ENCODE assay signal across 33 mouse cellular contexts in genomic region chr13:58411073-58411472, GRCm38 (mm10). TPM values are rescaled to one million over a fixed set of nuclear protein-coding genes. Genes with fewer than 3 reads are reported as not detected.
"Had no signal": no experiment of that assay in that cellular context is flagged by ENCODE, and none has a peak within 500 bp of the region (broad histone marks: within the 10 kb centered on the region; RNA-seq: fewer than 3 reads in every experiment).

No protein-coding gene starts in this region.

- DNase-seq: left cerebral cortex, postnatal 4 days; liver; liver, embryonic 13.5 days; lung, adult 18-20 months; lung, adult 2 months; lung, embryonic 14.5 days; lung, postnatal 10 days; lung, postnatal 14 days; lung, postnatal 36 days; lung, postnatal 4 days; midbrain, embryonic 14.5 days had no signal

- H3K4me1 ChIP-seq: limb, embryonic 12.5 days; limb, embryonic 15.5 days; liver, embryonic 15.5 days; lung, embryonic 15.5 days; megakaryocyte, embryonic 14.5 days; midbrain, embryonic 10.5 days; midbrain, embryonic 12.5 days; midbrain, embryonic 13.5 days; midbrain, embryonic 15.5 days had no signal

- H3K4me2 ChIP-seq: limb, embryonic 12.5 days; limb, embryonic 13.5 days; limb, embryonic 15.5 days; liver, embryonic 11.5 days; liver, embryonic 12.5 days; liver, embryonic 13.5 days; liver, embryonic 15.5 days; lung, embryonic 14.5 days; lung, embryonic 15.5 days; midbrain, embryonic 11.5 days; midbrain, embryonic 12.5 days; midbrain, embryonic 13.5 days; midbrain, embryonic 15.5 days had no signal

- H3K9ac ChIP-seq: limb, embryonic 12.5 days; limb, embryonic 13.5 days; limb, embryonic 15.5 days; liver, embryonic 12.5 days; liver, embryonic 13.5 days; liver, embryonic 14.5 days; liver, embryonic 15.5 days; lung, embryonic 14.5 days; lung, embryonic 15.5 days; midbrain, embryonic 12.5 days; midbrain, embryonic 13.5 days; midbrain, embryonic 15.5 days had no signal

- H3K27me3 ChIP-seq: limb, embryonic 12.5 days; limb, embryonic 13.5 days; limb, embryonic 15.5 days; liver, embryonic 12.5 days; liver, embryonic 13.5 days; liver, embryonic 15.5 days; lung, embryonic 15.5 days; megakaryocyte, embryonic 14.5 days; midbrain, embryonic 12.5 days; midbrain, embryonic 13.5 days; midbrain, embryonic 15.5 days had no signal

- H3K9me3 ChIP-seq: limb, embryonic 10.5 days; limb, embryonic 15.5 days; liver, embryonic 15.5 days; lung, embryonic 15.5 days; midbrain, embryonic 12.5 days; midbrain, embryonic 15.5 days had no signal

- H3K36me3 ChIP-seq: midbrain, embryonic 15.5 days had no signal

- H3K27ac ChIP-seq: left cerebral cortex, adult 2 months; limb, embryonic 10.5 days; limb, embryonic 12.5 days; limb, embryonic 13.5 days; limb, embryonic 15.5 days; liver, embryonic 12.5 days; liver, embryonic 13.5 days; liver, embryonic 14.5 days; liver, embryonic 15.5 days; lung, embryonic 15.5 days; macrophage; midbrain, embryonic 10.5 days; midbrain, embryonic 12.5 days; midbrain, embryonic 13.5 days; midbrain, embryonic 15.5 days had no signal

- H3K4me3 ChIP-seq: left cerebral cortex, adult 2 months; limb, embryonic 10.5 days; limb, embryonic 12.5 days; limb, embryonic 13.5 days; limb, embryonic 15.5 days; liver, embryonic 12.5 days; liver, embryonic 13.5 days; liver, embryonic 15.5 days; lung, embryonic 15.5 days; megakaryocyte, embryonic 14.5 days; midbrain, embryonic 10.5 days; midbrain, embryonic 12.5 days; midbrain, embryonic 13.5 days; midbrain, embryonic 15.5 days; myocyte had no signal

- ATAC-seq: liver, embryonic 12.5 days; lung, postnatal 0 days; midbrain, embryonic 13.5 days; midbrain, embryonic 15.5 days; midbrain, embryonic 16.5 days had no signal

RNA-seq across cellular contexts. Expression of gene Kif27, which starts 52.2 kb away (rescaled TPM):
- total RNA-seq: megakaryocyte progenitor cell, adult 5-6 weeks; megakaryocyte, adult 5-6 weeks had no signal
